Mouse (Mus musculus) bone marrow, adult 2 months (tissue): ENCODE measurements around the gene Cenpf.

Source experiments
- CTCF ChIP-seq: fragments of 200-500 bp; IDR thresholded peaks from 2 replicates; pipeline ENCODE4 v1.5.1; 2011; ENCODE audit warnings: low read length, control low read depth; ENCODE audit not compliant: control insufficient read depth, insufficient read depth
- POLR2A ChIP-seq: fragments of 200-500 bp; IDR thresholded peaks from 2 replicates; pipeline ENCODE4 v1.6.1; 2011; ENCODE audit warnings: low read depth, mild to moderate bottlenecking, control low read depth, low read length, borderline replicate concordance; ENCODE audit not compliant: control insufficient read depth

- TF ChIP-seq CTCF (no peak), POLR2A (no peak)
Measured at GRCm38 (mm10) chr1:189618970-189619740, 68.7 kb downstream of the Cenpf start.
